Mouse (Mus musculus): ENCODE measurements around the gene Abtb1. TPM values are rescaled to one million over a fixed set of nuclear protein-coding genes. Genes with fewer than 3 reads are reported as not detected.
A peak's percentile ranks its signal among the peaks of the same experiment; 100 is the strongest.

Abtb1 gene
- polyA plus RNA-seq, 3 experiments from 2014 or later = 39.2 to 72.4 (median 62.7) TPM

DNA sequence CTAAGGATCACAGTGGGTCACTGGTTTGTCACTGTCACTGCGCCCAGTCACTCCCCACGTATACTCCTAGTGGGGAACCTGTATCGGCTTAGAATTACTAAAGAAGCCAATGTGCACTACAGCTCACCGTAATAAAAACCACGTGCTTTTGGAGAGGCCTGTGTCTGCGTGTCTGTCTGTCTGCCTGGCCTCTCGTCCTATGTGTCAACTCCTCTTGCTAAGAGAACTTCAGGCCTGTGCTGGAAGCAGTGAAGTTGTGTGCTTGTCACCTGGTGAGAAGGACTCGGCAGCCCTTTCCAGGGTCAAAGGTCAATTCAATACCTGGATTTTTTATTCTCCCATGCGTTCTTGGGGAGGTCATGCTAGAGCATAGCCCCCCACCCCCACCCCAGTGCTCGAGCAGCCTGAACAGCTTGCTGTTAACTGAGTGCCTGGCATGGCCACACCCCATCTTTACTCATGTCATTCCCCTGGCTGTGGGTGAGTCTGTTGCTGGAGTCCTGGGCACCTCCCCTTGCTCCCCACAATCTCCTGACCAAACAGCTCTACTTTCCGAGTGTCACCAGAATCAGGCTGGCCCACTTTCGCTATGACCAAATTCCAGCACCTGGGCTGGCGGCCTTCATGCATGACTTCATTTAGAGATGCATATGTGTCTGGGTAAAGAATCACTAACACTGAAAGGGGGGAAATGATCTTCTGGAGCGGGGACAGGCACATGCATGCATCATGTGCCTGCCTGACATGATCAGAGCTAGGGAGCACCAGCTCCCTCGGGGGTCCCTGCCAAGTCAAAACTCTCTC is 13.4 kb downstream of the Abtb1 start:
- ATAC-seq = no peak

DNA sequence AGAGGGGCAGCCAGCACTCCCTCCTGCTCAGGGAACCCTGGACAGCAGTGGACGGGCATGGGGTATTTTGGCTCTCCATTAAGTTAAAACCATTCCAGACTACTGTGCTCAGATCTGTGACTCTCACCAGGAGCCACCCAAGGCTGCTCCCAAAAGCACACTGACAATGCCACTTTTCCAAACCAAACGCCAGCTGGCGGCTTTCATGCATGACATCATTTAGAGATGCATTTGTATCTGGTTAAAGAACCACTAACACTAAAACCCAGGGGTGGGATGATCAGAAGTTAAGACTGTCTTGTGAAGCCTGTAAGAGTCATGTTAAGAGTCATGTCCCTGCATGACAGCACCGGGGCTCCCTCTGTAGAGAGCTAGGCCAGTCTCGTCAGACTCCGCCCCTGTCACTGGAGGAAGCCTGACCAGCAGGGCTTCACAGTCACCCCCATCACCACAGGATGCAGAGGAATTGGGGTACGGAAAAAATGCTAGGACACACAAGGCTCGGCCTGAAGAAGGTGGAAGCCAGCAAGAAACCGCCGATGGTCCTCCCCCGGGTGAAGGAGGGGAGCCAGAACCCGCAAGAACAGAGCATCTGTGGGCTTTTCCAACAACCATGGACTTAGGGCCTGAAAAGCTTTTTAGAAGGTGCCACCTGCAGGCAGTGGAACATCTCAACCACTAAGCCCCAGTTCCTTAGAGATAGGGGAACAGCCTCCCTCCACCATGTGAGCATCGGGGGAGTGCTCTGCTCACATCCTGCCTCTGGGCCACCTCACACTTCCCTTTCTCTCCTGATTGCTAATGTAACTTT is 14.2 kb downstream of the Abtb1 start:
- ATAC-seq = no peak

DNA sequence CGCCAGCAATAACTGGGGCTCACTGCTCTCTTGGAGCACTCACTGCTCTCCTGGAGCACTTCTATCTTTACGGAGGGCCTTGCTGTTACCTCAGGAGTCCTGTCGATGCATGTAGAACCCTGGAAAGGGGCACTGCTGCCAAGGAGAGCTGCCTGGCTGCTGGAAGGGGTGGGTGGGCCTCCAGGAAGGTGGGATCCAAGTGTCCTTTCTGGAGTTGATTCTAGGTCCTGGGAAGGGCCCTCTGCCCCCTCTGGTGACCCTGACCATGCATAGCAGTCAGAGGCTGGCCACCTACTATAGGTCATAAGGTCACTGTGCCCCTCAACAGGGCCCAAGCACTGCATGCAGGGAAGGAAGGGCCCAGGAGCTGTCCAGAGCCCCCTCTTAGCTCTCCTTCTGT is 14.8 kb downstream of the Abtb1 start:
- no peak for ATAC-seq

DNA sequence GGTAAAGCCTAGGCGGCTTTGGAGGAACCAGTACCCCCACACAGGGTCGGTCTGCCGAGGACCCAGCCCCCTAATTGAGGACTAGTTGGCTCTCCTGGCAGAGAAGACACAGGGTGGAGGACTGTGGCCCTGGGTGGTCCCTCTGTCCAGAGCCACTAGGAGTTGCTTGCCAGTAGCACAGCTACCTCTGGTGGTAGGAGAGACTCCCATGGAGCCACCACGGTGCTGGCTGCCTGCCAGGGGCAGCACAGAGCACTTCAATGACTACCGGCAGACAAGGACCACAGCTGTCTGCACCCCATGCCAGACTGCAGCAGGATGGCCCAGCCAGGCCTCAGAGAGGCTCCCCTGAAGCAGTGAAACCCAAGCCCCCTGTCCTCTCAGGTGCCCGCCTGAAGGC is 15.2 kb downstream of the Abtb1 start:
- no peak for ATAC-seq

DNA sequence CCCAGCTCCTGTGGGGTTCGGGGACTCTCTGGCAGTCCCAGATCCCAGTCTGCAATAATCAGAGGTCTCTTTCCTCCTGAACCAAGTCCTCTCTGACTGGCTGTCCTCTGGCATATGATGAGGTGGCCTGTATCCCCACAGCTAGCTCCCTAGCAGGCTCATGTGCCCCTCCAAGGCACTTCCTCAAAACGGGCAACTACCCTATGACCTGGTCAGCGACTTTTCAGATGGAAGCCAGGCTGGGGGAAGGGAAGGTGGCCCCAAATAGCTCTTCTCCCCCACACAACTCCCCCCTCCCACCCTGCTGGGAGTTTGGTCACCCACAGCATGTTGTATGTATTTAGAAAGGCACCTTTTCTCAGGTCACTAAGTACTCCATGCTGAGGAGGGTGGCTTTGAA is 15.7 kb downstream of the Abtb1 start:
- ATAC-seq = no peak

DNA sequence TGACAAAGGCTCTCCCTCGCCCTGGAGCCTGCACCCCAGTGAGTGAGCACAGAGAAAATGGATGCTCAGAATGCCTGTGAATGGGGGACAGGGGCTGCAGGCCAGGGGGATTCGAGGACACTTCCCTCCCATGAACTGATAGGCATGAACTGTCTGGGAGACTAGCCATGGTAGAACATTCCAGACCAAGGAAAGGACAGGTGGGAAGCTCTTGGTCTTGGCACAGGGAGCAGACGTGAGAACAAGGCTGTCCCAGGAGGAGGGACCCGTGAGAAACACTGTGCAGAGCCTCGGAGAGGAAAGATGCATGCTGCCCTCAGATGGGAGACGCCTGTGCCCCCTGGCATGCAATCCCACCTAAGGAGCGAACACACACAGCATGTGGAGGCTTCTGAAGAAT is 17.6 kb downstream of the Abtb1 start:
- ATAC-seq = no peak

DNA sequence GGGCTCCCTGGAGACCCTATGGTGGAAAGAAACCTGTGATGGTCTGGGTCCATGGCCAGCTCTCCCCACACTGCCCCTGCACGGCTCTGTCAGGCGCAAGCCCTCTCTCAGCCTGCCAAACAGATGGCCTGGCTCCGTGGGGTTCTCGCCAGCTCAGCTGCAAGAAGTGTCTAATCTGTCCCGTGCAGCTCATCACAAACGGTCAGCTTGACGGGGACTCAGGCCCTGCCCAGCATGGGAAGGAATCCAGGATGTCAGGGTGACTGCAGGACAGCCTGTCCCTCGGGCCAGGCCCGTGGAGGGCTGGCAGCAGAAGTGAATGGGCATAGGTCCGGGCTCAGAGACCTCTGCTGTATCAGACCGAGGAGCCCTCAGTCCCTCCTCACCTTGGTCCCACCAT is 19.9 kb downstream of the Abtb1 start:
- ATAC-seq = no peak

DNA sequence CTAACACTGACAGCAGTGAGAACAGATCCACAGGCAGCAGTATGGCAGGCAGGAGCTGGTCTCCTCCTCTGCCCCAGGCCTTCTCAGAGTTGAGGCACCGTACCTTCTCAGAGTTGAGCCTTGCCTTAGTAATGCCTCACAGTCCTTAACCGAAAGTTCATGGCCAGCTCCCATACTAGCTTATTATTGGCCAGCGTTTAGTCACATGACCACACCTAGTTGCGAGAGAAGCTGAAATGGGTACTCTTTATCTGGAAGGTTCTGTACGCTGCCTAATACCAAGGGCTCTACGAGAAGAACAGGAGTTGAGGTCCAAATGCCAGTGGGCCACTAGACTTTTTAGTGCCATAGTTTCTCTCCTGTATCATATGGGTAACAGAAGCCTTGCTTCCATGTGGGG is 20.5 kb downstream of the Abtb1 start:
- ATAC-seq = no peak

DNA sequence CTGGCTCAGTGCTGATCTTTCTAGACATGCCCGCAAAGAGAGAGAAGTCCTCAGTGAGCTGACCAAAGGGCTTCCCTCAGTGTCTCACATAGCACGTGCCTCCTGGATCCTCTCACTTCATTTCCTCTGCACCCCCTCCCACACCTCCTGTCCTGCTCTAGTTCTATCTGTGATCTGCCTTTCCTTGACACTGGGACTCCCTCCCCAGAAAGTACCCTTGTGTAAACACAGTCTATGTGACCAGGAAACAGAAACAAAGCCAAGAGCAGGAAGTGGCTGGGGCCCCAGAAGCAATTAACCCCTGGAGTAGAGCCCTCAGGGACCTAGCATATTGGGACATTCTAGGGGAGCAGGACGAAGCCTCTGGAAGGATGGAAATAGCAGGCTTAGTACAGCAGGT is 20.9 kb downstream of the Abtb1 start:
- no peak for ATAC-seq

DNA sequence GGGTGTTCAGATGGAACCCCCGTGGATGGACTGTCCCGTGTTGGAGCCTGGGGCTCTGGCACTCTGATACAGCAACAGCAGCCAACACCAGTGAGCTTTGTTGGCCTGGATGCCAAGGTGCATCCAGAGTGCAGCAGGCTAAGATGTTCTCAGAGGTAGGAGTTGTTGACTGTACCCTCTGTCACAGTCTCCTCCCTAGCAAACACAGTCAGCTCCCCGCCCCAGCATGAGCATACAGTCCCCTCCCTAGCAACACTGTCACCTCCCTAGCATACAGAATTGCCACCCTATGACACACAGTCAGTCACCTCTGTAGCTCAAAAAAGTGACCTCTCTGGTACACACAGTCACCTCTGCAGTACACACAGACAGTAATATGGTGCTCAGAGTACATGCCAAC is 24.9 kb downstream of the Abtb1 start:
- no peak for ATAC-seq

DNA sequence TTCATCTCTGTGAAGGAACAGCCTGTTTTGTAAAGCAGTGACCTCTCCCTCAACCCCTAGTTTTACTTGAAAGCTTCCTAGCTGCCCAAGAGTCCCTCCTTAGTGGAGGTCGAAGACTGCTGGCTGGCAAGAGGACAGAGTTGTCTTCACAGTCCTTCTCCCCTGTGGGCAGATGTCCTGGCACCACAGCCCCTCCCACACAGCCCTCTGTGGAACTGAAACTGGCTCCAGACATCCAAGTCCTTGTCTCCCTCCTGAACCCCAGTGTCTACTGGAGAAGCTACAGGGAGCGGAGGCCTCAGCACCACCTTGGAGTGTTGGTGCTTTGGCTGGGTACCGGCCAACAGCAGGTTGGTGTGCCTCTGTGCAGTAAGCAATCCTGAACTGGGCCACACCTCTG is 26.3 kb downstream of the Abtb1 start:
- ATAC-seq = no peak

DNA sequence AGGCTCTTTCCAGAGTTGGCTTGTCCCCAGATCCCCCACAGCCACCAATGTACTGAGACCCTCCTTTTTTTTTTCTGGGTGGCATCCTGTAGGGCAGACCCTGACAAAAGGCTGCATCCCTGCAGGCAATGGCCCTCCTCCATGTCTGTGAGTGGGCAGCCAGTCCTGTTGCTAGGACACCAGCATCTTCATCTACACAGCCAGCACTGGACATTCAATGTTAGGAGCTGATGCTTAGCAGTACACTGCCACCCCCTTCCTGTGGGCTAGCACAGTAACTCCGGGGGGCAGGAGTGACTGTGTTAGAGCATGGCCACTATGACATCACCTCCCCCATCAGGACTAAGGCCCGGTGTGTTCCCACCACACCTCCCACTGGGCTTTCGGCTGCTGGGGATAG is 26.7 kb downstream of the Abtb1 start:
- ATAC-seq = no peak

DNA sequence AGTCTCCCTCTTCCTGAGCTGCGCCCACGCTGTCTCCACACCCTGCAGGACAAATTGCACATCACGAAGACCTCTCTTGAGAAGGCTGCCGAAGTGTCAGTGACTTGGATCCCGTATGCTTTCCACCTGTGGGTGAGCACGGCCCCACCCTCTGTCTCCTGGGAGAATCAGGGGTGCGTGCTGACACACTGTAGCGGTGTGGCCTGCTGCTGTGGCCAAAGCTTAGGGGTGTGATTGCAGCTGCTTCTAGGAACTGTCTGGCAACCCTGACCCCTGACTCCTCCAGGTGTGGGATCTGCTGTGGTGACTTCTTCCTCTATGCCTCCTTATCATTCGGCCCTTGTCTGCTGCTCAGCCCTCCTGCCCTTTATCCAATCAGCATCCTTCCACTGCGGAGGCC is 28.0 kb downstream of the Abtb1 start:
- ATAC-seq = no peak

DNA sequence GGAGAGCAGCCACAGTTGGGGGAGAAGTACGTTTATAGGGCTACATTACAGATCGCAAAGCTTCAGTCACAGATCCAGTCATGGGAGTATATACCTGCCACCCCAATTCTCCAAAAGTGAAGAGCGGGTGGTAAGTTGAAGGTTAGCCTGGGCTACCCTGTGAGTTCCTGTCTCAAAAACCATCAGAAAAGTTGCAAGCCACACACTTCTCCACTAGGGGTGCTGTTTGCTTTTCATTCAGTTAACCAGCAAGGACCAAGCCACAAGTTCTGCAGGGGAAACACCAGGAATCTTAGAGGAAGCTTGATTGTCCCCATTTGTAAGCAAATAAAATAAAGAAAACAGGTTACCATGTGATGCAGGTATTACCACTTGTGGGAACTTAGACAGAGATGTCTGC is 28.9 kb downstream of the Abtb1 start:
- ATAC-seq = peak; percentile 54

DNA sequence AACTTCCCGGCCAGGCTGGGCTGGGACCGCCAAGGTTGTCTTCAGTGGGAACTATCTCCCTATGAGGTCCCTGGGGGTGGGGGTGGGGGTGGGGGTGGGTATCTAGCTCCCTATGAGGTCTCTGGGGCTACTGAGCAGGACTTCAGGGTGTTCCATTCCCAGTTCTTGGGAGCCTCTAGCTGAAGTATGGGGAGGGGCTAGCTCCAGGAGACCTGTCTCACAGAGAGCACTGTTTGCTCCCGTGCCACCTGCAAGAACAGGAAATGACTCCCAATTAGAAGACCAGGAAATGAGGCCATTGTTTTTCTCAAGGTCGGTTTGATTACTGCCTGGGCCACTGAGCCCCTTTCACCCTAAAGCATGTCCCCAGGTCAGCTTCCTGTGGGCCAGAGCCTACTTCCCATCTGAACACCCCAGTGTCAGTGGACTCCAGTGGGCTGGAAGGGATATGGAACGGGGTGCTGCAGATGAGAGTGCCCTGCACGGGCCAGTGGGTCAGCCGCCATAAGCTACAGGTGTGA is 29.8 kb downstream of the Abtb1 start:
- no peak for ATAC-seq

DNA sequence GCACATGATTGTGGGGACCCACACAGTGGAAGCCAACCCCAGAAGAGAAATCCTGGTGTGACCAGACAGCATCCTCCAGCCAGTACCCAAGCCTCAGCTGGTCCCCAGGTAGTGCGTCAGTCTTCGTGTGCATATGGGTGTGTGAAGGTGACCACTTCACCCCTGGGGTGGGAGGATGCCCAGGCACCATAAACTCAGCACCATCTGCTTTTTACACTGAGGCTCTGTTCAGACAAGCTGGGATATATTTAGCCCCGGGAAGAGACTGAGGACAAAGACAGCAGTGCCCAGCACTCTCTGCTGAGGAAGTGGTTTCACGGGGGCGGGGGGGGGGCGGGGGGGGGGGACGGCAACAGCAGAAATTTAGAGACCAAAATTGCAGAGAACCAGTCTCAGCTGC is 30.4 kb downstream of the Abtb1 start:
- ATAC-seq = no peak

DNA sequence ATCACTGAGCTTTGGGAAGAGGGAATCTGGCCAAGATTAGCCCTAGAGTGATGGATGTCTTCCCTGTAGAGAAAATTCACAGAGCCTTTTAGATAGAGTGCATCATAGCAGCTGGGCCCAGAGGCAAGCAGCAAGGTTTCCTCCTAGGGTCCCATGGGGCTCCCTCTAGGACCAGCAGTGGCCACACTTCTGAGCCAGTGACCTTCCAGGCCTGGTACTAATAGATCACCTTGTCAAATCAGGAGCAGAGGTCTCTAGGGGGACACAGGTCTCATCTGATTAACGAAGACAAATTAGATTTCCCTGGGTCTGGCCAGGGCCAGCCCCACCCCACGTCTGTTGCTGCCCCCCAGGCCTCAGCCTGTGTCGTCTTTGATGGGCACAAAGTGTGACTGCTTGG is 31.5 kb downstream of the Abtb1 start:
- no peak for ATAC-seq

DNA sequence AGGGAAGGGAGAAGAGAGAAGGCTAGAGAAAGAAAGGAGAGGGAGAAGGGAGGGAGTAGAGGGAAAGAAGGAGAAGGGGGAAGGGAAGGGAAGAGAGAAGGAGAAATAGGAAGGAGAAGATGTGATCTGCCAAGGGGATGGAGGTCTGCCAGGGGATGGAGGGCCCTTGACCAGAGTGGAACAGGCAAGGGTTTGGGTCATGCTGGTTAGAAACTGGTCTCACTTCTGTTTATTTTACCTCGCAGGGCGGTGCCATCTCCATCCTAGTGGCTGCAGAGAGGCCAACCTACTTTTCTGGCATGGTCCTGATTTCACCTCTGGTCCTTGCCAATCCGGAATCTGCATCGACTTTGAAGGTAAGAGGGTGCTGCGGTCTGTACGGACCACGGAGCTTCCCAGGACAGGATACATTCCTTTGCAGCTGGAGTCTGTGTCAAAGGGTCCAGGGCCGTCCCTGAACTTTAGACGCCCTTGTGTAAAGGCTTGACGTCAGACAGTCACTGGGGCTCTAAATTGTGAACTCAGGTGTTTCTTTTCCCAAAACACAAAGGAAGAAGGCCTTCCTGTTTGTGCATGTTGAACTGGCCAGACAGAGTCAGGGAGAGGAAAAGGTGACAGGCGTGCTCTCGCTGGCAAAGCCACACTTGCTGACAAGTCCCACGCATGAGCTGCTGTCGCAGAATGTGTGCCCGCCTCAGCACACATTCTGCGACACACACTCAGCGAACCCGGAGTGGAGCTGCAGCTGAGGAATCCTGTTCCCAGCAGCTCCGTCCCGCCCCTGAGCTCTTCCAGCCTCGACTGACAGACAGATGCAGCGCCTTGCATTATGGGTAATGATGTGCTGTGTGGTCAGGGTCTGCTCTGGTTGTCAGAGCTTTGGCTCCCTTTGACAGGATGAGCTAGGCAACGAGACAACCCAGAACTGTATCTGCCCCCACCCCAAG is 32.4 kb downstream of the Abtb1 start:
- ATAC-seq = no peak

DNA sequence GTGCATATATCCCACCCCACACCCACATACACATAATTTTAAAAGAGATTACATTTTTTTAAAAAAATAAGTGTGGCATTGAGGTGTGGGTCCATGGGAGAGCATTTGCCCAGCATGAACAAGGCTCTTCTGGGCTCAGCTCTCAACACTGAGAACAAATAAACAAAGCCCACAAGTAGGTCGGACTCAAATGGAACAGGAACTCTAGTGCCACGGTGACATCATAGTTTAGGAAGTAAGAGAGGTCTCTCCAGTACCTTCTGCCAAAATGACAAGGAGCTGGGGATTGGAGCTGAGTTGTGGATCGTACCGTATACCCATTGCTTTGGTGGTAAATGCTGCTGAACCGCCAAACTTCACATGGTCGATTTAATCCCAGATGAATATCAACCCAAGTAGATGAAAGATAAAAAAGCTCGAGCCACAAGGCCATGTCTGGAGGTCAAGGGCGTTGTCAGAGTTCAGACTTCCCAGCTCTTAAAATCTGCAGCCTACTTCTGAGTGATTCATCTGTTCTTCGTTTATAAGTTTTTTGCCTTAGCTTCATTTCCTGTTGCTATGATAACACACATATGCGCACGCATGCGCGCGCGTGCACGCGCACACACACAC is 36.7 kb downstream of the Abtb1 start:
- ATAC-seq = no peak

DNA sequence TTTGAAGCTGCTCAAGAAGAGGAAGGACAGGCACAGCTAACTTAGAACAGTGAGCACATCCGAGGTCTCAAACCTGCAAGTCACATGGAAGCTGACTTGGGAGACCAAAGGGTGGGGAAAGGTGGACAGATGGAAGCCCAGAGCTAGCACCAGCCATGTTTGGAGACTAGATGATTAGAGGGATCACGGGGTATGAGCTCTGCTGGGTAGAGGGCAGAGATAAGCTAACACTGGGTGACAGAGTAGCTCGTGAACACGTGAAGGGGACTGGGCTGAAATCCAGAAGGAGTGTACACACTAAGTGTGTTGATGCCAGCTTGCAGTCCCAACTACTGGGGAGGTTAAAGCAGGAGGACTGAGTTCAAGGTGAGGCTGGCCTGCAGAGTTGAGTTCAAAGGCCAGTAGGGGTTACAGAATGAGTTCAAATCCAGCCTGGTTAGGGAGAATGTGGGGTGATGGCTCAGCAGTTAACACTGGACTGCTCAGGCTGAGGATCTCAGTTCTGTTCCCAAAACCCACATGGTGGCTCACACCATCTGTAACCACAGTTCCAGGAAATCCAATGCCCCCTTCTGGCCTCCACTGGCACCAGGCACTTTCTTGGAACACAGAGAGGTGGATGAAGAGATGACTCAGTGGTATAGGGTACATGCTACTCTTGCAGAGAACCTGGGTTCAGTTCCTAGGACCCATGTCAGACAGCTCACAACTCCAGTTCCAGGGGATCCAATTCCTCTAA is 37.7 kb downstream of the Abtb1 start:
- no peak for ATAC-seq

DNA sequence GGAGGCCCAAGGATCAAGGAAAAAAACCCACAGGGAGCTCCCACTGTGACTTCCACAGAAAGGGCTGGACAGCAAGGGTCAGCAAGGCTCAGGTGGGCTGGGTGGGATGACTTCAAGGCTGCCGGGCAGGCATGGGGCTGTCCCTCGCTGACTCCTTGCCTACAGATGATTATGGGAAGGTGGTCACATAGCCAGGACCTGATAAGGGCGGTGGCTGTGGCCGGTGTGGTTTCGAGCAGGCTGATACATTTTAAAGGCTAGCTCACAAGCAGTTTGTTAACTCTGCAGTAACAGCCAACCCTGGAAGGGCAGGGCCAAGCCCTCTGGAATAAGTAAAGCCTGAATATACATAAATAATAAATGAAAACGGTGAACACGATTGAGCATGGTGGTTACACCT is 38.7 kb downstream of the Abtb1 start:
- no peak for ATAC-seq

DNA sequence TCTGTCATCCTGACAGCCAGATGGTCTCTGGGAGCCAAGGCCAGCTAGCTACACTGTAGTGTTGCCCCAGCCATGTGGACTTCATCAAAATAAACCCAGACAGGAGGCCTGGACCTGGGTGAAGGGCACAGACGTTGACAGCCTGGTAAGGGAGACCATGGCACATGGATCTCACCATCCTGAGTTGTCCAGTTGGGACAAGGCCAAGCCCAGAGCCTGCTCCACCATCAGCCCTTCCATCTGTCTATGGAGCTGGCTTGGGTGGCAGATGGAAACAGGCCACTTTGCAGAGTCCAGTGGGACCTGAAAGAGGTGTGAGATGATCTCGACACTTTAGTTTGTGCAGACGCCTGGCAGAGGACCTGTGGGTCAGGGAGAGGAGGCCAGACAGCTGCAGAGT is 41.0 kb downstream of the Abtb1 start:
- no peak for ATAC-seq
